Mouse (Mus musculus) ES-E14 (cell line): ENCODE data around the gene Pbx3. TPM values are rescaled to one million over a fixed set of nuclear protein-coding genes. Genes with fewer than 3 reads are reported as not detected.

ENCODE experiments used
- DNase-seq: peaks from one replicate; pipeline ENCODE4 v3.0.0-alpha.2; 2013; ENCODE audit warnings: low read depth, low spot score
- H3K27ac ChIP-seq: 2 replicates; pipeline ENCODE4 v1.5.1; 2012; ENCODE audit warnings: low read depth, mild to moderate bottlenecking, low read length, moderate library complexity, mixed read lengths; ENCODE audit not compliant: poor library complexity, insufficient read depth, severe bottlenecking
- H3K36me3 ChIP-seq: 2 replicates; pipeline ENCODE4 v1.6.1; 2012; ENCODE audit warnings: mild to moderate bottlenecking, low read length, moderate library complexity, mixed read lengths; ENCODE audit not compliant: control insufficient read depth, poor library complexity, insufficient read depth, severe bottlenecking
- H3K4me1 ChIP-seq, 2 experiments: fragments of 150-350 bp in 1 of 2; sonication (generic) in 1 of 2; 2 replicates each; pipeline ENCODE4 v1.6.1; 2012; ENCODE audit warnings: low read length in 2 of 2, mild to moderate bottlenecking in 1 of 2, mixed read lengths in 1 of 2; ENCODE audit not compliant: control insufficient read depth in 2 of 2, insufficient read depth in 2 of 2, poor library complexity in 1 of 2
- H3K4me3 ChIP-seq, 2 experiments: fragments of 150-350 bp in 1 of 2; sonication (generic) in 1 of 2; 2 replicates each; pipeline ENCODE4 v1.5.1; 2012; ENCODE audit warnings: low read length in 2 of 2, low read depth in 1 of 2, mild to moderate bottlenecking in 1 of 2, mixed read lengths in 1 of 2; ENCODE audit not compliant: insufficient read depth in 1 of 2, poor library complexity in 1 of 2, severe bottlenecking in 1 of 2
- H3K9ac ChIP-seq: 2 replicates; pipeline ENCODE4 v1.6.1; 2012; ENCODE audit warnings: low read depth, mild to moderate bottlenecking, low read length, mixed read lengths; ENCODE audit not compliant: poor library complexity, insufficient read depth, severe bottlenecking
- H3K9me3 ChIP-seq: fragments of 150-350 bp; sonication (generic); 2 replicates; pipeline ENCODE4 v1.6.1; 2012; ENCODE audit warnings: low read depth, mild to moderate bottlenecking, low read length; ENCODE audit not compliant: control insufficient read depth, insufficient read depth
- CHD2 ChIP-seq: IDR thresholded peaks from 2 replicates; pipeline ENCODE4 v1.6.1; 2014; ENCODE audit warnings: mild to moderate bottlenecking, low read depth, low read length, inconsistent platforms
- HCFC1 ChIP-seq: IDR thresholded peaks from 2 replicates; pipeline ENCODE4 v1.6.1; 2012; ENCODE audit warnings: low read length, inconsistent platforms, borderline replicate concordance; ENCODE audit not compliant: insufficient read depth
- MAFK ChIP-seq: IDR thresholded peaks from 2 replicates; pipeline ENCODE4 v1.6.1; 2014; ENCODE audit warnings: mild to moderate bottlenecking, low read depth, low read length, inconsistent platforms; ENCODE audit not compliant: insufficient read depth
- ZC3H11A ChIP-seq: IDR thresholded peaks from 2 replicates; pipeline ENCODE4 v1.6.1; 2012; ENCODE audit warnings: low read depth, mild to moderate bottlenecking, inconsistent platforms, low read length, borderline replicate concordance
- ZNF384 ChIP-seq: IDR thresholded peaks from 2 replicates; pipeline ENCODE4 v1.6.1; 2012; ENCODE audit warnings: low read depth, low read length, inconsistent platforms
- in situ Hi-C, 2 experiments: fragments of 600-800 bp; cut with MboI; formaldehyde crosslinking; loops; one replicate each; pipeline ENCODE4 v1.15.1; 2025; ENCODE audit warnings: low sequenced_read_pairs in 2 of 2, inconsistent platforms in 1 of 2; ENCODE audit not compliant: unreplicated experiment in 2 of 2
- total RNA-seq: library from RNA; depleted of rRNA; stranded (reverse); fragments of 300-350 nt; gene quantifications from 2 replicates; pipeline ENCODE4 v1.2.3, GENCODE M21; 2012

Gene Pbx3
- total RNA-seq, 1 experiment: 6.6 TPM

DNA sequence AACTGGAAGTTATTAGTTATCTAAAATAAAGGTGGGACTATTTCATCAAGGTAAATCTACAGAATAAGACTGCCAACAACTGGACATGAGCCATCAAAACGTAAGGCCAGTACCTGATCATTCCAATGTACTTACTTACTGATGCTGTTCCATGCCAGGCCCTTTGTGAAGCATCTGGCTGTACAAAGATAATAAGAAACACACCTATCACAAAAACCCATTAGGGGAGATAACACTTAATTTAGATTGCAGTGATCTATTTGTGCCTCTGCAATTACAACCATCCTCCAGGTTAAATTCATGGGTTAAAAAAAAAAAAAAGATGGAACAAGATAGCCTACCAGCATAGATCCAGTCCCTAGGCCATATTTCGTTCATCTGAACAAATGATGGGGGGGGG, 88.7 kb downstream of the Pbx3 start:
- no peaks in the 10 kb centered on the region for H3K4me1 ChIP-seq
- H3K4me3 ChIP-seq: no peak overlapping the region
- in situ Hi-C loops: no loop called here
- H3K27ac ChIP-seq: no peak overlapping the region
- no peaks in the 10 kb centered on the region for H3K36me3 ChIP-seq
- no peak for TF ChIP-seq MAFK
- TF ChIP-seq CHD2: no peak
- no peak for TF ChIP-seq ZNF384
- no peak for TF ChIP-seq ZC3H11A
- no peak for TF ChIP-seq HCFC1
- no peak overlapping the region for H3K9ac ChIP-seq
- DNase-seq: no peak
- H3K9me3 ChIP-seq: no peaks in the 10 kb centered on the region

DNA sequence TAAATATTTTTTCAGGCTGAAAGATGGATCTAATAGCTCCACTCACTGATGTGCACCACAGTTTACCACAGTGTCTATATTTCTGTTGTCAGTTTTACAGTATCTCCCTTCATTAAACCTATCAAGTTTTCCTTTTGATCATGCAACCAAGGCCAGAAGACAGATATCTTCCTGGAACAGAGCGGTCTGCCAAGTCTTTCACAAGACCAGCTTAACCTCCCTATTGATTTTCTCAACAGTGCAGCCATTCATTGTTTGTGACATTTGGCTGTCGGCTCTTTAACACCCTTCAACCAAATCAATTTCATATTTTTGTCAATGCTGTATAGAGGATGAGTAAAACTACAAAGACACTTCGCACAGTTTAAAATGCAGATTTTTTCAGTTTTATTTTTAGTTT, 91.9 kb downstream of the Pbx3 start:
- Histone ChIP-seq H3K9me3 (no peaks in the 10 kb centered on the region), H3K4me3 (no peak overlapping the region), H3K4me1 (no peaks in the 10 kb centered on the region), H3K36me3 (no peaks in the 10 kb centered on the region), H3K9ac (no peak overlapping the region), H3K27ac (no peak overlapping the region)
- DNase-seq: no peak
- TF ChIP-seq MAFK: no peak
- no peak for TF ChIP-seq ZNF384
- no peak for TF ChIP-seq HCFC1
- no peak for TF ChIP-seq ZC3H11A
- TF ChIP-seq CHD2: no peak
- in situ Hi-C loops: no loop called here

DNA sequence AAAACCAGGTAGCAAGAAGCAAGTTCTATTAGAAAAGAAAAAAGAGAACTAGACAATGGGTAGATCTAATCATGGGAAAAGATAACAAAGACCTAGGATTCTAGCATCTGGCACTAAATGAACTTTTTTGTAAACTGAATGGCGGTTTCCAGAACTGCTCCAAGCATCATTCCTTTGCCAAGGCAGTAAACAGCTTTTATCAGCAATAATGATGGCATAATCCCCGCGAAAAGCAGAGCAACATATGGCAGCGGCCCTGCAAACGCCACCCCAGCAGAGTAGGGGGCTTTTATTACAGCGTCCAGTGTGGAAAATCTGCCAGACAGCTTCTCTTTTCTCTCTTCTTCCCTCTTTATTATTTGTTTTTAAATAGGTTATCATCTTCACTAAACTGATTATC, 93.2 kb downstream of the Pbx3 start:
- no peak overlapping the region for H3K27ac ChIP-seq
- TF ChIP-seq MAFK (no peak), ZC3H11A (no peak)
- no peaks in the 10 kb centered on the region for H3K9me3 ChIP-seq
- H3K4me3 ChIP-seq: no peak overlapping the region
- no peaks in the 10 kb centered on the region for H3K4me1 ChIP-seq
- DNase-seq: no peak
- no peak overlapping the region for H3K9ac ChIP-seq
- in situ Hi-C loops: no loop called here
- no peaks in the 10 kb centered on the region for H3K36me3 ChIP-seq

DNA sequence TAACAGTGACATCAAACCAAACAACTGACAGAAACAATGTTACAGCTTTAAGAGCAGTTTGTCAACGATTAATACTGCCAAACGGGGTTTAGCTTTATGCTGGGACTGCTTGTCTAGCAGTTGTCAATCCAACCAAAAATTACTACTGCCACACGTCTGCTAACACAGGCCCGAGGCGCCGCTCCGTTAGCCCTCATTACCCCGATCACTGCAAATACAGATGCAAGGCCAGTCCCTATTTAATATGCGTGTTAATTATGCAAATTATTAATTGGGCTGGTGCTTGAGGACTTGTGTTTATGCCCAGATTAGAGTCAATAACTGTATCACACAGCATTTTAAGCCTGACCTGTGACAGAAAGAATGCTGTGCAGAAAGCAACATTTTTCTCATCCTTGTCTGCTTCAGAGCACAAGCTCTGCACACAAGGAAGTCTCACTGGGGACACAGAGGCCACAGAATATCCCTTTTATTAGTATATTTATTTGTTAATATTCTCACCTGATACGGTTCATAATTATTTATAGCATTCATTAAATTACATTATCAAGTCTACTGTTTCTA, 97.2 kb downstream of the Pbx3 start:
- TF ChIP-seq CHD2 (no peak), ZNF384 (no peak), HCFC1 (no peak), MAFK (no peak), ZC3H11A (no peak)
- Histone ChIP-seq H3K27ac (no peak overlapping the region), H3K9me3 (no peaks in the 10 kb centered on the region), H3K9ac (no peak overlapping the region), H3K4me3 (no peak overlapping the region), H3K4me1 (no peaks in the 10 kb centered on the region), H3K36me3 (no peaks in the 10 kb centered on the region)
- DNase-seq: no peak
- in situ Hi-C loops: no loop called here

DNA sequence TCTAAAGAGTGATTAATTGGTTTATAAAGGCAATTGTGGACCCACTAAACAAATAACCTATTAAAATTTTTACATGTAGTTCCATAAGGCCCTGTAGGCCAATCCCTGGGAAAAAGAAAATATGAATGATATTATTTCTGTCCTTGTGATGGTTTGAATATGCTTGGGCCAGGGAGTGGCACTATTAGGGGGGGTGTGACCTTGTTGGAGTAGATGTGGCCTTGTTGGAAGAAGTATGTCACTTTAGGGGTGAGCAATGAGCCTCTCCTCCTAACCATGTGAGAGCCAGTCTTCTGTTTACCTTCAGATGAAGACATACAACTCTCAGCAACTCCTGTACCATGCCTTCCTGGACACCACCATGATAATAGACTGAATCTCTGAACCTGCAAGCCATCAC, 110.9 kb downstream of the Pbx3 start:
- Histone ChIP-seq H3K4me1 (no peaks in the 10 kb centered on the region; a peak in 1 of 4 replicates), H3K9ac (no peak overlapping the region), H3K9me3 (no peaks in the 10 kb centered on the region), H3K36me3 (no peaks in the 10 kb centered on the region), H3K4me3 (no peak overlapping the region), H3K27ac (no peak overlapping the region)
- no peak for DNase-seq
- no peak for TF ChIP-seq MAFK
- no peak for TF ChIP-seq ZNF384
- TF ChIP-seq CHD2: no peak
- no peak for TF ChIP-seq ZC3H11A
- no peak for TF ChIP-seq HCFC1
- in situ Hi-C loops: no loop called here
